Mouse (Mus musculus) left cerebral cortex, postnatal 25 days (tissue): Measurements from ENCODE around the gene Prnp. TPM values are rescaled to one million over a fixed set of nuclear protein-coding genes. Genes with fewer than 3 reads are reported as not detected.

Experiments used
- DNase-seq, 2 experiments: peaks; one replicate each; pipeline ENCODE4 v3.0.0; 2022; ENCODE audit warnings: low spot score in 2 of 2, mixed read lengths in 1 of 2
- intact Hi-C: fragments of 180-260 bp; cut with DNase I; formaldehyde crosslinking; loops from one replicate; pipeline ENCODE4 v1.15.1; 2025
- total RNA-seq, 2 experiments: library from RNA; stranded (reverse); gene quantifications; 2 replicates each; pipeline ENCODE4 v1.2.3; 2021

Gene Prnp
- total RNA-seq, 2 experiments from 2014 or later = 698 to 767 TPM

DNA sequence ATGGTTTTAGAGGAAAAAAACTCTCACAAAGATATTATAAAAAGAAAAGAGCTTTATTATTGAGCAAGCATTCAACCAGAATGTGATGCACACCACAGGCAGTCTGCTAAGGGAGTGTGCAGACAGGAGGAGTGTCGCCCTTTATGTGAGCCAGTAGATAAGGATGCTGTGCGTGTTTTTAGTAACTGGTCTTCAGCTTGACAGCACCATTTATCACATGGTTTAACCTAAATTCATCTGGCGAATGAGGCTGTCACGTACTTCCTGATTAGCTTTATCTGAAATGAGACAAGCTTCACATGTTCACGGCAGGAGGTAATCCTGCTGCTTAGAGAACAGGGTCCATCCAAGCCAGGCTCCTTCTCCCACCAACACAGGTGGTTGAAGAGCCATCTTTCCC is 4.7 kb upstream of the Prnp start:
- intact Hi-C loops = no loop called here
- no peak for DNase-seq

DNA sequence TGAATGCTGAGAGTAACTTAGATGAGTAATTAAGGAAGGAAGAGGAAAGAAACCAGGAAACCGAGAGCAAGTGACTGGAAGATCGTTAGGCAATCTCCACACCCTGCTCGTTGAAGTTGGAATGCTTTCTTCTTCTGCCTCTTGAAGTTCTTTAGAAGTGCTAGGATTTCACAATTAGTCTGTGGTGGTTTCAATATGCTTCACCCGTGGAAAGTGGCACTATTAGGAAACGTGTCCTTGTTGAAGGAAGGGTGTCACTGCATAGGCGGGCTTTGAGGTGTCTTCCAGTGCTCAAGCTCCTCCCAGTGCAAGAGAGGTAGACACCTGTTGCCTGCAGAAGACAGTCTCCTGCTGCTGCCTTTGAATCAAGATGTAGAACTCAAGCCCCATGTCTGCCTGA is 4.0 kb upstream of the Prnp start:
- intact Hi-C loops = no loop called here
- DNase-seq = no peak

DNA sequence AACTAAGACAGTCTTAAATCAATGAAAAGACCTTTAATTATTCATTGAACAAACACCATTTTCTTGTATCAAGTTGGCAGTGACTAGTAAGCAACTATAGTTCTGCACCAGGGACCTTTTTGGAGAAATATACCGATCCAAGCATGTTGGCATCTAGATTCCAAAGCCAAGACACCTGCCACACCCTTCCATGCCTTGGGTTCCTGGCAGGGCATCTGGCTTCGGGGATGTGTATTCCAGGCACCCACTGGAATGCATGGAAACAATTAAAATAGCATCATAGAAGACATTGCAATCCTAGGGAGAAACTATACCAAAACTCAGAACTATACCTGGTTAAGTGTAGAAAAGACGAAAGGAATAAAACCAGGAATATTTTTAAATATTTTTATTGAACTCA is 3.5 kb upstream of the Prnp start:
- DNase-seq = no peak
- intact Hi-C loops = no loop called here

DNA sequence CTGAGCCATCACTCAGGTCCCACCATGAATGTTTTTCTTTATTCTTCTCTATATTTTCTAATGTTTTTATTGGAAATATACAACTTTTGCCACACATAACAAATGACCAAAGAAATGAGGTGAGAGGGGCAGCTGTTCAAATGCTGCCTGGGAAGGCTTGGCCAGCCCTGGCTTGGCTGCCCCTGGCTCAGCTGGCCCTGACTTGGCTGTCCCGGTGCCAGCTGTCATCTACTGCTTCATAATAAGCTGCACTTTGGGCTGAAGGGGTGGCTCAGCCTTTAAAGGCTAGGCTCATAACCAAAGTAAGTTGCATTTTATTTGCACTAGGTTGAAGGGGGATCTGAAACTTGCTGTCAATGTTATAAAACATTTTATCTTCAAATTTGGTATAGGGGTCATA is 2.9 kb upstream of the Prnp start:
- no peak for DNase-seq
- intact Hi-C loops = no loop called here

DNA sequence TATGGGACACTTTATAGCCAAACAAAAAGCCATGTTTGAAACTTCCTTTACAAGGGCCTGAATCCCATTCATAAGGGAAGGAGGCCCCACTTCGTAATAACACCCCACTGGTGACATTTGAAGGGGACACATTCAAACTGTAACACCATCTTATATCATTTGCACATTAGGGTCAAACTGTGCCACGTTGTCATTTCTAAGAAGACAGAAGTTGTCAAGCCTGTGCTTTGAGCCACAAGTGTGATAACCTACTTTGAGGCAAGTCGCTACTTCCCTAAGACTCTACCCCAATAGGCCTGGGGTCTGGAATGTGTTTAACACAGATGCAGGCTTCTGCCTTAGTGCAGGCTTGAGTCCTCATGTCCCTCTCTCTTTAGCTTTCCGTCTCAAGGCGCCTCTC is 2.4 kb upstream of the Prnp start:
- intact Hi-C loops = no loop called here
- DNase-seq = no peak

DNA sequence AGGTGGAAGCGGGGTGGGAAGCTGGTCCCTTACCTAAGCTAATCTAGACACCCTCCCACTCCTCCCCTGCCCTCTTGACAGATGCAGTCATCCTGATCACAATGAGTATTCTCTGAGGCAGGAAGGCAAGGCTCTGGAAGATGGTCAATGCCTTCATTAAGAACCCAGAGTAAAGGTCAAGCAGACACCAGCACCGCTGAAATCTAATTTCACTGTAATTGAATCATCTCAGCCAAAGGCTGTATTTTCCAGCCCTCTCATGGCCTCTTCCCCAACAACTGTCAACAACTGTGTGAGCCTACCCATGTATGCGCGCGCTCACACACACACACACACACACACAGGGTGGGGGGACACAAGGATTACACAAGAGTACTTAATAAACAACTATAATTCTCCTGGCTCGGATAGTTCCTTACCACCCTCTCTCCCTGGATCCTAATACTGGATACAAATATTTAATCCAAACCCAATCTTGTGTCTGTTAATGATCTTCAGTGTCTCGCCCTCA is 1.3 kb upstream of the Prnp start:
- intact Hi-C loops = no loop called here
- no peak for DNase-seq

DNA sequence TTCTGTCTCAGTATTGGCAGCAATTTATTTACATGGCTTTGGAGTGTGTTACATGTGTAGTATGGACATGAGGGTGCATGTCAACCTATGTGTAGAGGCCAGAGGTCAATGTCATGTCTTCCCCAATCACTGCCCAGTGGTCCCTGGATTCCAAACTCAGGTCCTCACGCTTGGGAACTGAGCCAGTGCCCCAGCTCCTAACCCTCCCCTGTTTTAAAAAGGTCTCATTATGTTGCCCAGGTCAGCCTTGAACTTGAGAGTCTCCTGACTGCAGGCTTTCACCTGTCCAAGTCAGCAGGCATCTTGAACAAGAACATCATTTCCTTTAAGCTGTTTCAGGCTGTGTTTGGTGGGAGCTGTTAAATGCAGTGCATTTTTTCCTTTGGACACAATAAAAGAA is 822 bp upstream of the Prnp start:
- intact Hi-C loops = no loop called here
- no peak for DNase-seq

DNA sequence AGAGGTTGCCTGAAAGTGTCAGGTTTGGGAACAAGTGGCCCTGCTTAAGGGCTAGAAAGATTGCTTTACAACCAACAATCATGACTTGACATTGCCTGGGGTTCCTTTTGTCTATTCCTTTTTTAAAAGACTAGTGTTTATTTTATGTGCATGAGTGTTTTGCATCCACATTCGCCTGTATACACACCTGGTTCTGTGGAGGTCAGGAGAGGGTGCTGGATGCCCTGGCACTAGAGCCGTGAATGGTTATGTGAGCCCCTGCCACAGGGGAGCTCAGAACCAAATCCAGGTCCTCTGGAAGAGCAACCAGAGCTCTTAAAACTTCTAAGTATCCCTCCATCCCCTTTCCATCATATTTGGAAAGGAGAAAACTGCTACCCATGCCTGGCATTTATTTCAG is 1.1 kb downstream of the Prnp start:
- DNase-seq = no peak
- intact Hi-C loops = loop anchor here (5.0 kb wide), 1 partner anchor 64 kb away; no protein-coding TSS in a partner anchor

DNA sequence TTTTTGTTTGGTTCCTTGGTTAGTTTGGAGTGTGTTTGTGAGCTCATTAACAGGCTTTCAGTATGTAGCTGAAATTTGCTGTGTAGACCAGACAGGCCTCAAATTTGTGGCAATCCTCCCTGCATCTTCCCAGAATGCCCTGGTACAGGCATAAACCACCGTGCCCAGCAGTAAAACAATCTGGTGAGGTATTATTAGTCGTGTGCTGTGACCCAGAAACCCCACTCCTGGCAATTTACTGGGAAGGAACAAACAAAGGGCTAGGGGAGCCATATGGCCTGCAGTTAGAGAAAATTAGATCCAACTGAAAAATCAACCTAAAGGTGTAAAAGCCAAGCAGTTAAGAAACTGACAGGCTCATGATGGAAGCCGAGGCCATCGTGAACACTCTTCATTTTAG is 1.6 kb downstream of the Prnp start:
- DNase-seq = no peak
- intact Hi-C loops = loop anchor here (5.0 kb wide), 1 partner anchor 64 kb away; no protein-coding TSS in a partner anchor

DNA sequence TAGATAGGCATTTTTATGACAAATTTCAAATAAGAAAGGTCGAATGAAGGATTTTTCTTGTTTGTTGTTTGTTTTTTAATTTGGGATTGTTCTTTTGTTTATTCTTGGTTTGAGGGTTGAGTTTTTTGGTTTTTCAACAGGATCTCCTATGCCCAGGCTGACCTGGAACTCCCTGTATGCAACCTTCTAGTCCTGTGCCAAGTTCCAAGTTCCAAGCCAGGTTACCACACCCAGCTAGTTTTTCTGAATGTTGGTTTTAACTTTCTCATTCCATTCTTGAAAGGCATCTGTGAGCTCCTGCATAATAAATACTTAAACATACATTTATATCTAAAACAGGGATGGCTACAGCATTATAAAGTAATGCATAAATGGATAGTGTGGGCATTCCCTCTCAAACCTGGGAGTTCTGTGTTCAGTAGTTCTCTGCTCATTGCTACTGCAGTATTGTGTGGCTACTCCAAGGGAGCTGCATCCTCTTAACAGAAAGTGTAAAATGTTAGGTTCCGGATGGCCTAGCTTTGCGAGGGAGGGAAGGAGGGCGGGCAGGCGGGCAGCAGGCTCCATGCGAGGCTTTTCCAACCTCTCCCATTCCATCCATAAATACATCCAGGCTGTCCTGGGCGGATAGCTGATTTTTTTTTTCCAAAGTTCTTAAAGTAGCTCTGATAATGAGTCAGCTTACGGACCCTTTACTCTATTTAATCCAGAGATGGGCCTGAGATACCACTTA is 3.0 kb downstream of the Prnp start:
- intact Hi-C loops = loop anchor here (5.0 kb wide), 1 partner anchor 65 kb away; no protein-coding TSS in a partner anchor
- peak in 1 of 2 experiments; percentile 32 for DNase-seq

DNA sequence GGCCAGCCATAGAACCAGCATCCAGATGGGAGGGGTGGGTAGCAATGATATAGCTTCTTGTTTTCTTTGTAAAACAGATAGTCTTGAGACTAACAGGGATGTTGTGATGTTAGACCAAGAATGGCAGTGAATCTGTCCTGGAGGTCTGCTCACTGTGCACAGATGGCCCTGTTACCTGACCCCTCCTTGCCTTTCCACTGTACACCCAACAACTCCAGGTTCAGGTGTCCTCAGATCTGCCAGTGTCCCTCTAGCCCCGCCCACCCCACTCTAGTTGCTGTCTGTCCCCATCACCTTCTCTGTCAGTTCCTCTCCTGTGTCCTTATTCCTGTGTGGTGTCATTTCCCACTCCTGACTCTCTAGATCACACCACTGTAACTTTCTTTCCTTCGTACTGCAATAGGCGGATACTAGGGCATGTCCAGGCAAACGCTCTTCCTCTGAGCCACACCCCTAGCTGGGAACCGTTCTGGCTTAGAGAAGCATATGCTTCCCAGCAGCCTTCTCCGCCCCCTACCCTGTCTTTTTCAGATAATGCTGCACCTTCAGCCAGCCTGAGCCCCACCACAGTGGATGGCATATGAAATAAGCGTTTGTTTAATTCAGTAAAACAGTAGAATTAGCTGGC is 22.7 kb downstream of the Prnp start:
- intact Hi-C loops = no loop called here
- DNase-seq = no peak

DNA sequence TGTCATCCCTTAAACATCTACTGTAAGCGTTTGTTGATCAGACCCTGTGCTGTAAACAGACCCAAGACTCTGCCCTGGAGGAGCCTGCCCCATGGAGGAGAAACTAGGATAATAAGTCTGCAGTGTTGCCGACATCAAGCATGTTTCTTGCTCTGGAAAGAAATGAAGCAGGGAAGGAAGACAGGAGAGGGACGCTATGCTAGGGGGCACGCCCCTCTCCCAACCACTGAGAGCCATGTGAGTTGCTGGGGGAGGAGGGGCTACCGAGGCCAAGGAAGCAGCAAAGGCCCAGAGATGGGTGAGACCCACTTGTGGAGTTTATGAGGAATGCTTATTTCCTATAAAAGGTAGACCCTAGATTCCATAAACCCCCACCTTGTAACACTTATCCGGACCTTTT is 23.3 kb downstream of the Prnp start:
- intact Hi-C loops = no loop called here
- DNase-seq = no peak

DNA sequence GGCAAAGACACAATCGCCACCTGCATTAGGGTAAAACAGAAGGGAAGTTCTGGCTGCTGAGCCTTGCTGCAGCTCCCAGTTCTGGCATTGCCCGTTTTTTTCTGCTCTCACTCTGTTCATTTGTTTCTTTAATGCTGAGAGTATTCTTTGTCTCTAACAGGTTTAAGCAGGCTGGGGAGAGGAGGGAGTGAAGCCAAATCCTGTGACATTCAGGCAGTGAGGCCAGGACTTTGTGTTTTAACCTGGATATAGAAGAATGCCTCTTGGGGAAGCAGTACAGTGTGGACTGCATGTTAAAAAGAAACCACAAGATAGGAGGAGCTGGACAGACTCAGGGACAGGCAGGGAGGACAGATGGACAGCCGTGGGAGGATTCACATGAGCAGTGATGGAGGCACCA is 23.9 kb downstream of the Prnp start:
- DNase-seq = peak; percentile 17 to 46

DNA sequence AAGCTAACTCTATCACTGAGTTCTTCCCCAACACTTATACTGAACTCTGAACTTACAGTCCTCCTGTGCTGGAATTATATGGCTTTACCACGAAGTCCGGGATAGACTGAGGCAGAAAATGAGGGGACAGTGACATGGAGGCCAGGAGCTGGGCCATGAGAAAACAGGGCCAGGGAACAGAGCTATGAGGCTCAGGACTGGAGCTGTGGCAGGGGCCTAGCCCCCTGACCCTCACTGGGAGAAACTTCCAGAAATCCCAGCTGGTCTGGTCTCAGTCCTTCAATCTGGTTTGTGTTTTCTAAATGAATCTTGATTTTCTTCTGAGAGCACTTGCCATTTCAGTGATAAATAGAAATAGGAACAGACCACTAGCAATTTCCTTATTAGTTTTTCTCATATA is 24.5 kb downstream of the Prnp start:
- no peak for DNase-seq
- intact Hi-C loops = no loop called here

More for the DNA sequence above, 23.9 kb downstream of the Prnp start:
- intact Hi-C loops = no loop called here

DNA sequence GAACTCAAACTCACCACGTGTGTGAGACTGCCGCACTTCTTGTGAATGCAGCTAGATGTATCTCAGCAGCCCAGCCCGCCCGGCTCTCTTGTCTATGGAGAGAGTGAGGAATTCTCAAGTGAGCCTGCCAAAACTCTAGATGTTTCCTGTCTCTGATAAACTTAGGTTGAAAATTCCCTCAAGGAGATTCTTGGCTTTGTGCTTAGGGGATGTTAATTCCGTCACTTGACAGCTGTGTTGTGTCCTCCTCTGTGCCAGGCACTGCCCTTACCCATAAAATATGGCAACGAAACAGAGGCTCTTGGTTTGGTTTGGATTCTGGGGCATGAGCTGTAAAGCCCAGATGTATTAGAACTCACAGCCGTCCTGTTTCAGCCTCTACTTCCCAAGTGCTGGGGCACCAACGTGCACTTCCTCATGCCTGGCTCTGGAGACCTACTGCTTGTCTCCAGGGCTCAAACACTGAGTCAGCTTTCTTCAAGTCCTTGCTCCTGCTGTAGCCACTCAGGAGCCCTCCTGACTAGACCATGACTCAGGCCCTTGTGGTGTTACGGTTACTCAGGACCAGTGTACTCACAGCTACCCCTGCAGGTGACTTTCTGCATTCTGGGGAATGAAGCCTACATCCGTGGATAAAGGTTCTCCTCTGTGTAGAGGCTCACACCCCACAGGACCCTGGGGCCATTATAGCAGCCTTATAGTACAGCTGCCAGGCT is 25.8 kb downstream of the Prnp start:
- DNase-seq = peak; percentile 14 to 46
- intact Hi-C loops = loop anchor here (5.0 kb wide), 1 partner anchor 108 kb away; no protein-coding TSS in a partner anchor

DNA sequence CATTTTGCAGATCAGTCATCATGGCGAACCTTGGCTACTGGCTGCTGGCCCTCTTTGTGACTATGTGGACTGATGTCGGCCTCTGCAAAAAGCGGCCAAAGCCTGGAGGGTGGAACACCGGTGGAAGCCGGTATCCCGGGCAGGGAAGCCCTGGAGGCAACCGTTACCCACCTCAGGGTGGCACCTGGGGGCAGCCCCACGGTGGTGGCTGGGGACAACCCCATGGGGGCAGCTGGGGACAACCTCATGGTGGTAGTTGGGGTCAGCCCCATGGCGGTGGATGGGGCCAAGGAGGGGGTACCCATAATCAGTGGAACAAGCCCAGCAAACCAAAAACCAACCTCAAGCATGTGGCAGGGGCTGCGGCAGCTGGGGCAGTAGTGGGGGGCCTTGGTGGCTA is 26.7 kb downstream of the Prnp start:
- intact Hi-C loops = loop anchor here (5.0 kb wide), 1 partner anchor 109 kb away; no protein-coding TSS in a partner anchor
- no peak for DNase-seq

DNA sequence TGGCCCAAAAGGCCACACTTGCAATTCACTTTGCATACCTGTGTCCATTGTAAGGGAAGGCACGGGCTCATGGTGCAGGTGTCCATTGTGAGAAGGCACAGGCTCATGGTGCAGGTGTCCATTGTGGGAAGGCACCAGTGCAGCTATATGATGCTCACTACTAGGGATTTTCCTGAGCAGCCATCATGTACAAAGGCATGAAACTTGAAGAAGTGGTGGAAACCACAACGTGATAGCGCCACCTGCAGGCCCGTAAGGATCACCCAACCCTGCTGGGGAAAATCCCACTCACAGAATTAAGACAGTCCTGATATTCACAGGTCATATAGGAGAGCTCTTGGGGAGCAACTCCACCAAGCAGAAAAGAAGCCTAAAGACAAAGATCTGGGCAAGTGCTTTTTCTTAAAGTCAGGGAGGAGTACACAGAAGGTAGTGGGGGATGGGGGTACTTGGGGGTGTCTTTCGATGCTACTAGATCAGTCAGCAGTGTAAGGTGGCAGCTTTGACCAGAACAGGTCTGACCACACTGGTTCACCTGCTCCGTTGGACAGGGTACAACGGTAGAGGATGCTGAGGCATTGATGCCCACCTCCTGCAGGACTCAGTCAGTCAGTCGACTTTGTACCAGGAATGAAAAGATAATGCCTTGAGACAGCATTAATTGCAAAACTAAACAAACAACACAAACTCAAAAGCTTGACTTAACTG is 29.8 kb downstream of the Prnp start:
- intact Hi-C loops = loop anchor here (5.0 kb wide), 1 partner anchor 112 kb away; no protein-coding TSS in a partner anchor
- peak; percentile 69 to 73 for DNase-seq

DNA sequence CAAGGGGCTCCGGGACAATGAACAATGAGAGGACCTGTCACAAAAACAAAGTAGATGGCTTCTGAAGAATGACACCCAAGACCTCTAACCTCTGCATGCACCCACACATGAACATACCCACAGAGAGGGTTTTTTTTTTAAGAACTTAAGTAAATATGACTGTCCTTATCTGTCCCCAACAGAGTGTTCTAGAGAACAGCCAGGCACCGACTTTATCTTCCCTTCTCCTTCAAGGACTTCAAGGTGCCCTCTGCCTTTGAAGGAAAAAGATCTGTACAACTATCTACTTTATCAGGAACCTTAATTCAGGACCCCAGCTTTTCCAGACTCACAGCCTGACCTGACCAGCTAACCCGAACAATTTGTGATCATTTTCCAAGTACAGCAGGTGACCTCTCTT is 30.8 kb downstream of the Prnp start:
- intact Hi-C loops = no loop called here
- no peak for DNase-seq

DNA sequence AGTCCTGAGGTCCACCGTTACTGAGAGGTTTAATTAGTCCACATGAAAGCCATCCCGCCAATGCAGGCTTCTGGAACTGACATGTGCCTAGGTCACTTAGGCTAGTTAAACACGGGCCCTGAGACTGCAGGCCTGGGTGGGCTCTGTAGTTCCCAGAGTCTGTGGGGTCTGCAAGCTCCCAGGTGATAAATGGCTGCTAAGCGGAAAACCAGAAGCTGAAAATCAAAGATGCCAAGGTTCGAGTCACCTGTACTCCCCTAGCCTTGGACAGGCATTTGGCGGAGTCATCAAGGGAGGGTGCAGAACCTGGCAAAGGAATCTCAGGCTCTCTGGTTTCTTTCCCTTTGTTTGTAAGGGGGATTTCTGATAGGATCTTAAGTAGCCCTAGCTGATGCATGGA is 31.8 kb downstream of the Prnp start:
- no peak for DNase-seq

DNA sequence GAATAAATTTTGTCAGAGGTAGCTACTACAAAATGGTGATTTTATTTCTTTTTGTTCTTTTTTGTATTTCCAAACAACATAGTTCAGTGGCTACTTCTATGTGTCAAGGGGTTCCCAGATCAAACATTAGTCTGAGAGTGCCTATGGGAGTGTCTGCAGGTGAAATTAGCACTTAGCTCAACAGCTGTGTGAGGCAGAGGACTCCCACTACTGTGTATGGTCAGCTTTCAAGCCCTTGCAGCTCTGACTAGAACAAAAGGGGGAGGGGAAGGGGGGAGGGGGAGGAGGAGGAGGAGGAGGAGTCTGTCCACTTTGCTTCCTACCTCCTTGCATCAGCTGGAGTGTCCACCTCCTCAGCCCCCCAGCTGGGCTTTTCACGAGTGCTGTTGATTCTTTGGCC is 34.6 kb downstream of the Prnp start:
- DNase-seq = no peak

More for the DNA sequence above, 31.8 kb downstream of the Prnp start:
- intact Hi-C loops = no loop called here

More for the DNA sequence above, 34.6 kb downstream of the Prnp start:
- intact Hi-C loops = no loop called here
